Mouse (Mus musculus): ENCODE measurements at regions not wholly inside any gene's neighbourhood (a gene's known extent, or its start where the extent isn't known, plus 50 kb on each side); places are given as distances from the start of the nearest gene placed in this dataset.

- TF ChIP-seq POLR2A (IDR thresholded peaks at IDR 0.05; ENCODE audit: borderline replicate concordance, low read depth, low read length), result no peak
- no peak for TF ChIP-seq CTCF (IDR thresholded peaks at IDR 0.05; ENCODE audit: low read depth, low read length)
These were observed 70.4 kb upstream of the Rap1b start for GRCm38 (mm10) chr10:117916280-117916679.
